Mouse (Mus musculus) left cerebral cortex, adult 9 months (tissue): ENCODE data around the gene Sec23ip.
"Not testable (repeated sequence)": the region's sequence is repeated elsewhere in the genome, so short reads cannot be mapped to it uniquely, and the experiment has no call there.

ENCODE experiments used
- DNase-seq, 2 experiments: peaks; one replicate each; pipeline ENCODE4 v3.0.0; 2022; ENCODE audit warnings: low spot score in 2 of 2

Gene Sec23ip

DNA sequence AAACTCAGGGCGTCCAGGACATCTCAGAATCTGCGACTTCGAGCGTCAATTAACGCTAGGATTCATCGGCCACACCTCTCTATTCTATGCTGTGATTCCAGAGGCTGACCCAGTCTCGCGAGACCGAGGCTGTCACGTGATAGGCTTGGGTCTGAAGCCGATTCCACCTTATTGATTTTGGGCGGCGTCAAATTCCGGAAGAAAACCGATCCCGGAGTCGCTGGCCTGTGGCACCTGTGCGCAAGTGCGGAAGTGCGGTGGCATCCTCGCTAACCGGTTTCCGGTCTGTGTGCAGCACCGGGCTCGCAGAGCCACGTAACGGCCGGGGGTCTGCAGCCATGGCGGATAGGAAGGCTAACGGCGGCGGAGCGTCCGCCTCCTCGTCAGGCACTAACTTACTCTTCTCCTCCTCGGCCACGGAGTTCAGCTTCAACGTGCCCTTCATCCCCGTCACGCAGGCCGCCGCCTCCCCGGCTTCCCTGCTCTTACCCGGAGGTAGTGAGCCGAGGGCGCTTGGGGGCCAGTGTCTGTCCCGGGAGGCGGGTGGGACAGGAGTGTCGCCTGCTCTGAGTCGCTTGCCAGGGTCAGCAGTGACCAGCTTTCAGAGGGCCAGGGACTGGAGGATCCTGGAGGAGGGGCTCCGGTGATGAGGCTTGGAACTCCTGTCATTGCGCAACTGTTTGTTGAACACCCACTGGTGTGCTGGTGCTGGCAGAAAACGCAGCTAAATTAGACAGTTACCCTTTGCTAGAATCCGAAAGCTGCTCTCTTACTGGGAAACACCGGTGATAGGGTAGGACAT, at the start of gene Sec23ip:
Gene Sec23ip, plus strand, starts transcription at position 260 of the 802 bp plus-strand sequence.
- DNase-seq = peak; percentile 98 to 99

- not testable (repeated sequence) for DNase-seq
Measured at GRCm38 (mm10) chr7:128699959-128700358, 44.8 kb upstream of the Sec23ip start.

DNA sequence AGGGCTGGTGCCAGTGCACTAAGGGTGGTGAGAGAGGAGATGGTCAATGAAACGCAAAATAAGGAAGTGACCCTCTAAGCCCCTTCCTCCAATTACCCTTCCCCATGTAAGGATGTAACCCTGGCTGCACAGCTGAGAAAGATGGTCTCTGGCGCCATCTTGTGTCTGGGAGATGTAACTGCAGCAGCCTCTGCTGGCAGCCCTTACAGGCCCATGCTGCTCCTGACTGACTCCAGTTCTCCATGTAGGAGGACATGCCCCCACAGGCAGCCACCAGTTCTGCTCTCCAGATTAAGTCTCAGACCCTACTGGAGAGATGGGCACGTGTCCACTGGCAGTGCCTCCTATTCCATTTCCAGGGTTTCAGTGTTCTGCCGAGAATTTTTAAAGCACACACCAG, 39.0 kb upstream of the Sec23ip start:
- DNase-seq = peak in 1 of 2 experiments; percentile 70

- no peak for DNase-seq
Measured at GRCm38 (mm10) chr7:128717991-128718390, 26.8 kb upstream of the Sec23ip start.

DNA sequence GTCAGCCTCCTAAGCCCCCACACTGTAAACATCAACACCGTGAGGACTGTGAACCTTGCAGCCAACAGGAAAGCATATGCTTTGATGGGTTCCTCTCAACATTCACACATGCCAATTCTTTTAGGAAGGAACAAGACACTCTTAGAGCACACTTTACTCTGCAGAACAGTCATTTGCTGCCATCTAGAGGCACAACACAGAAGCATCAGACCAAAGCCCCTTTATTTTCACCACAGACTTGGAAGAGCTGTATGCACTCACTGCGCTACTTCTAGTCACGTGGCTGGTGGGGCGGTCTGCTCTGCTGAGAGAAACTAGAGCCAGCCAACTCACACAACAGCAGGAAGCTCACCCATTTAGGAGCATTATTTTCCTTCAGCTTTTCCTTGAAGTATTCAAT, 20.0 kb upstream of the Sec23ip start:
- peak; percentile 66 to 88 for DNase-seq

DNA sequence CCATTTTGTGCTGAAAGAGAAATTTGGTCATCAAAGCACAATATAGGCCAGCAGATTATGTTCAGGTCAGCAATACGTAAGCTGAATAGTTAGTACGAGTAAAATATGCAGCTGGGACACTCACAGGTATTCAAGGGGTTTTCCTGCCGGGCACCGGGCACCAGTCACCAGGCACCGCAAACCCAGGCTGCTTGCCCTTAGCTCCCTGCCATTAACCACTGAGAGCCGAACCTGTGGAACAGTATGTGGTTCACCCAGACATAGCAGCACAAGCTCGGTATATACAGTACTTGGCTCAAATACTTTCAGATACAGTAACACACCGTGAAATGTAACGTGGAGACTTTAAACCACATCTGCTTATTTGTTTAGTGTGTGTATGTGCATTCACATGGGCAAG, 19.6 kb upstream of the Sec23ip start:
- no peak for DNase-seq

DNA sequence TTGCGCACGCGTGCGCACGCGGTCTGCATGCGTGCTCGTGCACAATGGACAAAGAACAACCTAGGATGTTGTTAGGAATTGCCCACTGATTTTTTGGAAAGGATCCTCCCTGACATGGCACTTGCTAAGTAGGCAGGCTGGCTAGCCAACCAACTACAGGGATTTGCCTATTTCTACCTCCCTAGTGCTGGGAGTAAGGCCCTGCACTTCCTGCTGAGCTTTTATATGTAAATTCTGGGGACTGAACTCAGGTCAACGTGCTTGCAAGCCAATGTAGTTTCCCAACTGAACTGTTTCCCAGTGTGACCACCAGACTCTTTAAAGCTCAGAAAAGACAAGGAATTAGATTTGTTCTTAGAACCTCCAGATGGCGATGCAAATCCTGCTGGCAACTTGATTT, 17.7 kb upstream of the Sec23ip start:
- no peak for DNase-seq

- no peak for DNase-seq
Measured at GRCm38 (mm10) chr7:128727701-128728100, 17.0 kb upstream of the Sec23ip start.

- DNase-seq = no peak
Measured at GRCm38 (mm10) chr7:128728738-128729137, 16.0 kb upstream of the Sec23ip start.

DNA sequence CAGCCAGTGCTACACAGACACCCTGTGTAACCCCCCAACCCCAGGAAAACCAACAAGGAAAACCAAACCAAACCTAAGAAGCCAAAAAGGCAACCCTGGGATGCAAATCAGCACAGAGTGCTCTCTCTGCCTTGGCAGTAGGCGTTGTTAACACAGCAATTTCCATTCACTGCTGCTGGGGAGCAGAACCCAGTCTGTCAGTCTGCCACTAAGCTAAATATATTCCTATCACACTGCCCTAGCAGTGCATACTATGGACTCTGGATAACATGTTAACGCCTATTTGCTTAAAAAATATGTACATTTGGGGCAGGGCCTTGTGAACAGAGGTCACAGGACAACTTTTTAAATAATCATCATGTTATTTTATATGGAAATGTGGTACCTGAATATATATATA, 13.2 kb upstream of the Sec23ip start:
- DNase-seq = no peak

DNA sequence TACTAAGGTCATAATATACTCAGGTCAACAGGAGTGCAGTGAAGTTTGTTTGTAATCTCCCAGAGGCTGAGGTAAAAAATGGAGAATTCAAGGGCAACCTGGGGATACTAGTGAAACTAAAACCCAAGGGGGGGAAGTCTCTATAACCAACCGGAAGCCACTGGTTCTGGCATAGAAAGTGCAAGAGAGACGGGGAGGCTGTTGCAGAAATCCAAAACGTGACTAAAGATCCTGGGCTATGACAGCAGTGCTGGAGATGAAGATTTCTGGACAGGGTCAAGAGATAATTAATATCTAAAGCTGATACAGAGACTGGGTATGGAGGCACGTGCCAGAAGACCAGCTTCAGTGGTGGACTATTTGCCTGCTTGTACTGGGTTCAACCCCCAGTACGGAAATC, 6.7 kb upstream of the Sec23ip start:
- DNase-seq = no peak

- DNase-seq = no peak
Measured at GRCm38 (mm10) chr7:128739116-128739461, 5.7 kb upstream of the Sec23ip start.

GRCm38 (mm10) chr7:128739462-128740277, 5.1 kb upstream of the Sec23ip start:
- DNase-seq = no peak

GRCm38 (mm10) chr7:128740334-128740733, 4.4 kb upstream of the Sec23ip start, which contains the start of gene Mcmbp:
TSS of gene Mcmbp (minus strand) at chr7:128740495.
- peak; percentile 84 to 95 for DNase-seq

DNA sequence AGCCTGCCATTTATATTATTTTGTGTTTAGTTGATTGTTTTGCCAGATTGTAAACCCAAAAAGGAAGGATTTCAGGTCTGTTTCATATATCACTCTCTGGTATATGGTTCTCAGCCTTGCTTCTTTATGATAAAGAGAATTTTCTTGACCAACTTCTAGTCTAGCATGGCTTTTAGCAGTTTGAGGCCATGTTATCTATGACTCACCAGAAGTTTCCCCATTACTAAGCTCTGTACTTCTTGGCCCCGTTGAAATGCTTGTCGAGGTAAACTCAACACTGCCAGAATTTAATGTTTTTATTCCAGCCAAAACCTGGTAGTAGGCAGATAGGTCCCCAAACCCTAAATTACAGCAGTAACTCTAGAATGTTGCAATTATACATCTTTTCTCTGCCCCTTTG, 845 bp upstream of the Sec23ip start:
- no peak for DNase-seq

GRCm38 (mm10) chr7:128746151-128746550, 1.4 kb downstream of the Sec23ip start:
- DNase-seq = no peak

GRCm38 (mm10) chr7:128748758-128749157, 4.0 kb downstream of the Sec23ip start:
- DNase-seq = peak in 1 of 2 experiments; percentile 44

- DNase-seq = no peak
Measured at GRCm38 (mm10) chr7:128750296-128750695, 5.6 kb downstream of the Sec23ip start.

GRCm38 (mm10) chr7:128752012-128752411, 7.3 kb downstream of the Sec23ip start:
- DNase-seq = no peak

GRCm38 (mm10) chr7:128755396-128755795, 10.7 kb downstream of the Sec23ip start:
- DNase-seq = no peak

GRCm38 (mm10) chr7:128758948-128759347, 14.2 kb downstream of the Sec23ip start:
- no peak for DNase-seq

GRCm38 (mm10) chr7:128766696-128767095, 22.0 kb downstream of the Sec23ip start:
- DNase-seq = no peak

- DNase-seq = no peak
Measured at GRCm38 (mm10) chr7:128777201-128777600, 32.5 kb downstream of the Sec23ip start.
